Mouse (Mus musculus): ENCODE measurements around the gene Map3k13. TPM values are rescaled to one million over a fixed set of nuclear protein-coding genes. Genes with fewer than 3 reads are reported as not detected.

Map3k13 gene
- 6.6 and 7.1 TPM in 2 replicates for polyA plus RNA-seq (2012; rRNA removed)

DNA sequence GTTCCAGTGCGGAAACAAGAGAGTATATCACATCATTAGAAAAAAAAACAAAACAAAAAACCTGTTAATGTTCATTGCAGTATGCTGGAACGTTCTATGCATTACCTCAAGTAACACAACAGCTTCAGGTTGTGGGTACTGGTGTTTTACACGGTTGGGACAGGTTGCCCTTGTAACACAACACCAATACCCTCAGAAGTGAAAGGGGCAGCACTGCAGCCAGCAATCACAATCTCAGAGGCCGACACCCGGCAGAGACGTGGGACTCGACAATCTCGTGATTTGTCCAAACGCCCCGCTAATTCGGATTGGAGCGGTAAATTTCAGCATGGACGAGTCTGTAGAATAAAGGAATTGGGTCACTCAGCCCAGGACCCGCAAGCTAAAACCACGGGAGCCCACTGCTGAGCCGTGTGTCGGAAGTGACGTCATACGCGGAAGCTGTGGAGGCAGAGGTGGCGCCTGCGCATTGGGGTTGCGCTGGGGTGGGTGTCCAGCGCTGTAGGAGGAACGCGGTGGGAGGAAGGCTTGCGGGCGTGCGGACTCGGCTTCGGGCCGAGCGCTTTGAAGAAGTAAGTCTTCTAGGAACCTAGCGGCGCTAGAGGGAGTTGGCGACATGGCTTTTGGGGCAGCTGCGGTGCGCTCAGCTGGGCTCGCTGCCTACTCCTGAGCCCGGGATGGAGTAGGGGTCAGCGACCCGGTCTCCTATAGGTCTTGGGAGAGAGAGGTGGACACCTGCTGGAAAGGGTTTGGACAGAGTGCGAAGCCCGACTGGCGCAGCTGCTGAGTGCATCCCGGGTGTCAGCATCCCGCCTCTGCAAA, at the start of gene Map3k13:
TSS of gene Map3k13 (plus strand) at position 472 of the 822 bp plus-strand sequence.

DNA sequence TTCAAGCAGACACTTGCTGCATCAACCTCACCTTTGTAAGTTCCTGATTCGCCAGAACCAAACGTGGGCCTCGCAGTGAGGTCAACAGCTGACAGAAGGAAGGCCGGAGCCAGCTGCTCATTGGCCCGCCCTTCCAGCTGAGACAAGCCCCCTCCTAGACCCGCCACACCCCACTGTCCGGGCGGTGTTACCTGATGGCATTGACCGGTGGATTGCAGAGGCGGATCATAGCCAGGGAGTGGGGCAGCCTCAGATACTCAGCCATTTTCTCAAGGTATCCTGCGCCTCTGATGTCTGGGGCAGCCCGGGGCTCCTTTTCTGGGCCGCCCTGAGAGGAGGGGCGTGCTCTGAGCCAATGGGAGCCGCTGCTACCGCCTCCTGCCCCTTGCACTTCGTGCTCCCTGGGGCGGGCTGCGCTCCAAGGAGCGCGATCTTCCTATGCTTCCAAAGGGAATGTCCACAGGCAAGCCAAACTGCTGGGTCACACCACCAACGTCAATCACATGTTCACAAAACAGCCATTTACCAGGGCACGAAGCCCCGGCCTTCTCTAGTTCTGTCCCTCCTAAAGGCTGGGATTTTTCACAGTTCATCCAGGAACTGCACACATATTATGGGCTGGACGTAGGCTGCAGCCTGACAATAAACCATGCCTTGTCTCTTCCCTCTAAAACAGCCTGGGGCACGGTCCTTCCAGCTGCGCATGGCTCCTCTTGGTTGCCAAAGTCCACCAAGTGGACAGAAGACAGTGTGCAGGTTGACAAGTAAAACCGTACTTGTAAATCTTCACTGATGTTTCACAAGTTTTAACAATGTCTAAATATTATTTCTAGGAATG, 6.4 kb upstream of the Map3k13 start, which contains the start of gene Ehhadh:
TSS of gene Ehhadh (minus strand) at position 292 of the 838 bp plus-strand sequence.

DNA sequence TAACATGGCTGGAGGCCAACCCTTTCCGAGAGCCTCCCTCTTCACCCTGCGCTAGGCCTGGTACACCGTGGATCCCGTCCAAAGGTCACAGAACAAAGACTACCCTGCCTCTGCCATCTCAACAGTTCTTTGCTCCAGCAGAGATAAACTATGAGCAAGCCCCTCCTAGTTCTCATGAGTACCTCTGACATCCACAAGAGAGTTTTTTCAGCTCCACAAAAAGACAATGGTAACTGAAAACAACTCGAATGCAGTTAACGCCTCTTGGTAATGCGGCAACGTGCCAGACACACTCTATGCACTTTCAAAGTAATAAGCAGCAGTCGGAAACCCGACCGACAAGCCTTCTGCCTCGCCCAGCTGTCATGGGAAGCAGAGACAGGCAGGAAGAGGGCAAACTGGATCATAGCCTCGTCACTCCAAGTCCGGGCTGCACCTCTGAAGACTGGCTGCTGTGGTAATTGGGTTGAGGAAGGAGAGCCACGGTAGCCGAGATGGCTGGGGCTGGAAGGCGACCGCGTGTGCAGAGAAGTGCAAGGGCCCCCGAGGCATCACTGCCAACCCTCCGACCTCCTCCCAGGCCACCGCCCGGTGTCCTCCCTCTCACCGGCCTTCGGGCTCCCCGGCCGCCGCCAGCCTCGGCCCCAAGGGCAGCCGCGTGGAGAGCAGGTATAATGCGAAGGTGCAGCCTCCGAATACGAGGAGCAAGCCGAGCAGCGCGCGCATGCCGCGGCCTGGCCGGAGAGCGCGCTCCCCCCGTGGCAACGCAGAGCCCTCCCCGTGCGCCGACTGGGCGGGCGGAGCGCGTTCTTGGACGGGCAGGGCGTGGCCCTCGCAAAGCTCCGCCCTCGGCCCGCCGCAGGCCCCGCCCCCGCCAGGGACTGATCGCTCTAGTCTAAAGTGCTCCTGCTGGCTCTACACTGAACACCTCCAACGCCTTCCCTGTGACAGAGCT, 152.9 kb downstream of the Map3k13 start, which contains the start of gene Tmem41a:
TSS of gene Tmem41a (minus strand) at position 792 of the 955 bp plus-strand sequence.

Other genes with a start within 250 kb of the Map3k13 start
- 37.9 and 38.6 TPM in 2 replicates for gene 2510009E07Rik, start 99.7 kb upstream of the Map3k13 start, polyA plus RNA-seq (2012; rRNA removed)
- gene Ehhadh, start 6.5 kb upstream of the Map3k13 start, polyA plus RNA-seq (2012; rRNA removed): 2.2 and 2.5 TPM in 2 replicates
- 31.5 and 32.0 TPM in 2 replicates for gene Tmem41a, start 153.2 kb downstream of the Map3k13 start, polyA plus RNA-seq (2012; rRNA removed)
- gene Liph, start 201.3 kb downstream of the Map3k13 start, polyA plus RNA-seq (2012; rRNA removed): 0.39 and 0.57 TPM in 2 replicates
- 39.6 and 42.3 TPM in 2 replicates for gene Senp2, start 215.1 kb downstream of the Map3k13 start, polyA plus RNA-seq (2012; rRNA removed)

All from central nervous system, embryonic 18 days (tissue).